Mouse (Mus musculus): ENCODE measurements around the gene Vps50. TPM values are rescaled to one million over a fixed set of nuclear protein-coding genes. Genes with fewer than 3 reads are reported as not detected.
A peak's percentile ranks its signal among the peaks of the same experiment; 100 is the strongest.
"Not testable (repeated sequence)": the region's sequence is repeated elsewhere in the genome, so short reads cannot be mapped to it uniquely, and the experiment has no call there.

Gene Vps50
- polyA plus RNA-seq, 1 experiment from 2014 or later: 52.4 TPM

- ATAC-seq (ENCODE audit: low FRiP score, low read depth): no peak
- Histone ChIP-seq H3K27ac (replicated peaks) (no peak overlapping the region), H3K27me3 (no peaks in the 10 kb centered on the region), H3K9me3 (no peaks in the 10 kb centered on the region), H3K4me3 (no peak overlapping the region), H3K36me3 (peaks cover 16% of the 10 kb centered on the region; the same call in 1 of the 2 replicates), H3K9ac (no peak overlapping the region), H3K4me1 (replicated peaks) (no peaks in the 10 kb centered on the region), H3K4me2 (no peak overlapping the region)
- 89% methylated on average over 2 of the region's 2 CpGs for WGBS
Measured at GRCm38 (mm10) chr6:3572221-3572815, 74.1 kb downstream of the Vps50 start.

- Histone ChIP-seq H3K27me3 (no peaks in the 10 kb centered on the region), H3K9ac (no peak overlapping the region), H3K9me3 (no peaks in the 10 kb centered on the region), H3K4me1 (replicated peaks) (no peaks in the 10 kb centered on the region), H3K4me2 (no peak overlapping the region), H3K27ac (replicated peaks) (no peak overlapping the region), H3K4me3 (no peak overlapping the region), H3K36me3 (peaks cover 13% of the 10 kb centered on the region; the same call in 1 of the 2 replicates)
- no peak for ATAC-seq (ENCODE audit: low FRiP score, low read depth)
- WGBS: 95% methylated on average over 8 of the region's 8 CpGs
Measured at GRCm38 (mm10) chr6:3573787-3574186, 75.6 kb downstream of the Vps50 start.

GRCm38 (mm10) chr6:3585402-3585801 is 87.2 kb downstream of the Vps50 start:
- Histone ChIP-seq H3K9me3 (no peaks in the 10 kb centered on the region), H3K4me1 (replicated peaks) (no peaks in the 10 kb centered on the region), H3K27ac (replicated peaks) (no peak overlapping the region), H3K4me2 (no peak overlapping the region), H3K4me3 (no peak overlapping the region), H3K36me3 (peaks cover 4% of the 10 kb centered on the region; the same call in 1 of the 2 replicates), H3K27me3 (no peaks in the 10 kb centered on the region), H3K9ac (no peak overlapping the region)
- WGBS: 88% methylated on average over 1 of the region's 1 CpGs
- ATAC-seq (ENCODE audit: low FRiP score, low read depth): no peak

GRCm38 (mm10) chr6:3590289-3590904 is 92.2 kb downstream of the Vps50 start:
- ATAC-seq (ENCODE audit: low FRiP score, low read depth): no peak
- Histone ChIP-seq H3K9me3 (no peaks in the 10 kb centered on the region), H3K27me3 (no peaks in the 10 kb centered on the region), H3K4me1 (replicated peaks) (no peaks in the 10 kb centered on the region), H3K4me2 (no peak overlapping the region), H3K9ac (no peak overlapping the region), H3K4me3 (no peak overlapping the region), H3K36me3 (peaks cover 13% of the 10 kb centered on the region), H3K27ac (replicated peaks) (no peak overlapping the region)
- 92% methylated on average over 3 of the region's 3 CpGs for WGBS

- Histone ChIP-seq H3K9ac (no peak overlapping the region), H3K4me3 (no peak overlapping the region), H3K4me1 (replicated peaks) (no peaks in the 10 kb centered on the region), H3K4me2 (no peak overlapping the region), H3K27me3 (no peaks in the 10 kb centered on the region), H3K27ac (replicated peaks) (no peak overlapping the region), H3K36me3 (peaks cover 12% of the 10 kb centered on the region), H3K9me3 (no peaks in the 10 kb centered on the region)
- 94% methylated on average over 1 of the region's 1 CpGs for WGBS
- ATAC-seq (ENCODE audit: low FRiP score, low read depth): no peak
Measured at GRCm38 (mm10) chr6:3594246-3594645, 96.1 kb downstream of the Vps50 start.

- no peak overlapping the region for H3K9ac ChIP-seq
- no peak for ATAC-seq (ENCODE audit: low FRiP score, low read depth)
- no peaks in the 10 kb centered on the region for H3K4me1 ChIP-seq (replicated peaks)
- no peak overlapping the region for H3K27ac ChIP-seq (replicated peaks)
- no peak overlapping the region for H3K4me3 ChIP-seq
- no peaks in the 10 kb centered on the region for H3K9me3 ChIP-seq
- no peak overlapping the region for H3K4me2 ChIP-seq
- 83% methylated on average over 2 of the region's 2 CpGs for WGBS
- H3K27me3 ChIP-seq: no peaks in the 10 kb centered on the region
- H3K36me3 ChIP-seq: no peaks in the 10 kb centered on the region
Measured at GRCm38 (mm10) chr6:3612827-3613226, 114.6 kb downstream of the Vps50 start.

- not testable (repeated sequence) for H3K9ac ChIP-seq; H3K4me1 ChIP-seq (replicated peaks); H3K4me2 ChIP-seq; H3K36me3 ChIP-seq; H3K4me3 ChIP-seq; H3K27me3 ChIP-seq; H3K9me3 ChIP-seq; H3K27ac ChIP-seq (replicated peaks)
- 65% methylated on average over 11 of the region's 13 CpGs for WGBS
- peak; percentile 90 for ATAC-seq (ENCODE audit: low FRiP score, low read depth)
Measured at GRCm38 (mm10) chr6:3620428-3621387, 122.5 kb downstream of the Vps50 start.

Other genes starting within 250 kb of the Vps50 start
- 1.4 and 1.5 TPM in 2 replicates for gene Samd9l, start 98.8 kb upstream of the Vps50 start, polyA plus RNA-seq (2015; fragmentation: Nextera tagmentation; extraction: Ambion mirVana)
- gene Hepacam2, start 84 bp upstream of the Vps50 start, polyA plus RNA-seq (2015; fragmentation: Nextera tagmentation; extraction: Ambion mirVana): 0.97 and 1.5 TPM in 2 replicates